Mouse (Mus musculus) small intestine, adult 2 months (tissue): ENCODE measurements around the gene Dppa4.

Experiments
- CTCF ChIP-seq: fragments of 200-500 bp; IDR thresholded peaks from 2 replicates; pipeline ENCODE4 v1.5.1; 2012; ENCODE audit warnings: low read depth, mild to moderate bottlenecking, control low read depth, inconsistent platforms, low read length, moderate library complexity, mixed read lengths; ENCODE audit not compliant: insufficient replicate concordance, insufficient read length; ENCODE audit errors: extremely low read depth
- POLR2A ChIP-seq: fragments of 200-500 bp; IDR thresholded peaks from 2 replicates; pipeline ENCODE4 v1.6.1; 2012; ENCODE audit warnings: low read depth, mild to moderate bottlenecking, control low read depth, inconsistent platforms, low read length, moderate library complexity

- TF ChIP-seq CTCF (no peak), POLR2A (no peak)
Measured at GRCm38 (mm10) chr16:48247044-48247661, 36.4 kb upstream of the Dppa4 start.
